Mouse (Mus musculus) stomach, embryonic 16.5 days (tissue): ENCODE results near the gene Hcn3. TPM values are rescaled to one million over a fixed set of nuclear protein-coding genes. Genes with fewer than 3 reads are reported as not detected.

Experiments
- ATAC-seq: fragments of 200-750 bp; cut with Nextera tagmentation; 2 replicates; pipeline ENCODE4 v1.8.0; 2017; ENCODE audit warnings: moderate number of reproducible peaks, moderate TSS enrichment; ENCODE audit not compliant: insufficient read depth, low FRiP score
- H3K27ac ChIP-seq: fragments of 300-500 bp; sonication (generic); 2 replicates; pipeline ENCODE4 v1.5.1; 2014; ENCODE audit warnings: low read length
- H3K27me3 ChIP-seq: fragments of 300-500 bp; sonication (generic); 2 replicates; pipeline ENCODE4 v1.6.1; 2014; ENCODE audit warnings: low read length, control low read depth, mixed read lengths; ENCODE audit not compliant: control insufficient read depth, insufficient read depth
- H3K36me3 ChIP-seq: fragments of 300-500 bp; sonication (generic); 2 replicates; pipeline ENCODE4 v1.6.1; 2014; ENCODE audit warnings: low read length; ENCODE audit not compliant: control insufficient read depth, insufficient read depth
- H3K4me1 ChIP-seq: fragments of 300-500 bp; sonication (generic); 2 replicates; pipeline ENCODE4 v1.6.1; 2014; ENCODE audit warnings: low read length, control low read depth, mixed read lengths; ENCODE audit not compliant: control insufficient read depth, insufficient read depth
- H3K4me2 ChIP-seq: fragments of 300-500 bp; sonication (generic); 2 replicates; pipeline ENCODE4 v1.6.1; 2014; ENCODE audit warnings: low read depth, low read length, mixed read lengths
- H3K4me3 ChIP-seq: fragments of 300-500 bp; sonication (generic); replicated peaks from 2 replicates; pipeline ENCODE4 v1.5.1; 2014; ENCODE audit warnings: mild to moderate bottlenecking, low read length
- H3K9ac ChIP-seq: fragments of 300-500 bp; sonication (generic); 2 replicates; pipeline ENCODE4 v1.6.1; 2014; ENCODE audit warnings: low read length
- H3K9me3 ChIP-seq: fragments of 300-500 bp; sonication (generic); replicated peaks from 2 replicates; pipeline ENCODE4 v1.6.1; 2016; ENCODE audit warnings: low read length, control low read depth; ENCODE audit not compliant: control insufficient read depth
- WGBS: fragments of 180-500 bp; shearing (Covaris S2); extraction: QIAGEN DNeasy Blood & Tissue Kit; methylation state at CpG from one replicate; pipeline ENCODE4 v1.1.7; 2014; 5-methylcytosine and 5-hydroxymethylcytosine counted together
- polyA plus RNA-seq: library from polyadenylated mRNA; unstranded; fragments of >200 nt; fragmentation: Nextera tagmentation; extraction: Ambion mirVana; gene quantifications from 2 replicates; pipeline ENCODE4 v1.2.1, GENCODE M21; 2015

Hcn3 gene
- polyA plus RNA-seq, 1 experiment from 2014 or later, result 1.7 TPM

DNA sequence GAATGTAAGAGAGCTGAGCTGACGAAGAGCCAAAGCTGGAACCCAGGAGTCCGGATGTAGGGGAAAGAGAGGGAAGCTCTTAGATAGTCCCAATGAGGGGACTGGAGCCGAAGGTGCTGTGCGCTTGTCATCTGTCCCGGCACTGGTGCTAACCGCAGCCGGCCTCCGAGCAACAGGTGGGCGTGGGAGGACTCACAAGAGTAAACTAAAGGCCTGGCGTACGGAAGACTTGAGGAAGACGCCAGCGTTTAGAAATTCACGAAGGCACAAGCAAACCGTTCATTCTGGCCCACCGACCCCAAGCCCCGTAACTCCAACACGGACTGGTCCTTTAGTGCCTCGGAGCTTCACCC lies 58.6 kb downstream of the Hcn3 start:
- H3K4me2 ChIP-seq, result peak overlapping the region; percentile 69
- H3K27ac ChIP-seq, result peak overlapping the region; percentile 57
- no peaks in the 10 kb centered on the region for H3K27me3 ChIP-seq
- under 1% methylated on average over 19 of the region's 19 CpGs for WGBS
- H3K4me3 ChIP-seq, result peak overlapping the region; percentile 56
- H3K9me3 ChIP-seq, result no peaks in the 10 kb centered on the region
- peak; percentile 21; the same call in 1 of the 2 replicates for ATAC-seq
- H3K4me1 ChIP-seq, result peaks cover 21% of the 10 kb centered on the region
- peak overlapping the region; percentile 70 for H3K9ac ChIP-seq
- H3K36me3 ChIP-seq, result peaks cover 6% of the 10 kb centered on the region; the same call in 1 of the 2 replicates

DNA sequence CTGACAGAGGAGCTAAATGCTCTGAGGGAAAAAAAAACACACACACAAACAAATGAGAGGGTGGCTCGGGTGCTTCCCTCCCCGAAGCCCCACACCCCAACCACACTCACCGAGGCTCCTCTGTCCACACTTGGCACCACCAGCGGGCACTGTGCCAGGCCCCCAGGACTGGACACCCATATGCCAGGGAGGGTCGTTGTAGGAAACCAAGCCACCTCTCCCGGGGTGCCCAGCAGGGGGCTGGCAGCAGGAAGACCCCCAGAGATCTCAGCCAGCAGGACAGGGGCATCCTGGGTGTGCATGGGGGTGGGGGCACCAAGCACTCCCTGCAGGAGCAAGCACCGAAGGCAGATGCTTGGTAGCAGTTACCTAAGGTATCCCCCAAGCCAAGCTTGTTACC lies 59.2 kb downstream of the Hcn3 start, which contains the start of gene Gm43738:
Gene Gm43738, minus strand, starts transcription at position 289 of the 400 bp plus-strand sequence.
- Histone ChIP-seq H3K9me3 (no peaks in the 10 kb centered on the region), H3K36me3 (peaks cover 9% of the 10 kb centered on the region; the same call in 1 of the 2 replicates), H3K4me2 (peak within 1 kb of the TSS; percentile 69), H3K27me3 (no peaks in the 10 kb centered on the region), H3K4me1 (peaks cover 21% of the 10 kb centered on the region), H3K4me3 (peak within 1 kb of the TSS; percentile 56), H3K9ac (peak within 1 kb of the TSS; percentile 70), H3K27ac (peak within 1 kb of the TSS; percentile 57)
- no peak for ATAC-seq
- WGBS, result 26% methylated on average over 7 of the region's 7 CpGs

Other genes starting within 250 kb of the Hcn3 start
- gene Msto1, start 246.2 kb downstream of the Hcn3 start, polyA plus RNA-seq, result 35.3 and 37.6 TPM in 2 replicates
- gene Ash1l, start 209.6 kb downstream of the Hcn3 start, polyA plus RNA-seq, result 16.9 and 19.3 TPM in 2 replicates
- 123 and 132 TPM in 2 replicates for gene Dap3, start 209.0 kb downstream of the Hcn3 start, polyA plus RNA-seq
- 19.2 and 22.8 TPM in 2 replicates for gene Rusc1, start 66.9 kb downstream of the Hcn3 start, polyA plus RNA-seq
- not detected in 2 replicates for gene Gm43738, start 59.1 kb downstream of the Hcn3 start, polyA plus RNA-seq
- gene Fdps, start 58.2 kb downstream of the Hcn3 start, polyA plus RNA-seq, result 340 and 368 TPM in 2 replicates
- 14.3 and 22.0 TPM in 2 replicates for gene Pklr, start 24.1 kb downstream of the Hcn3 start, polyA plus RNA-seq
- gene Clk2, start 4.6 kb upstream of the Hcn3 start, polyA plus RNA-seq, result 18.9 and 19.1 TPM in 2 replicates
- 104 and 113 TPM in 2 replicates for gene Scamp3, start 17.3 kb upstream of the Hcn3 start, polyA plus RNA-seq
- 22.0 and 23.9 TPM in 2 replicates for gene Fam189b, start 22.9 kb upstream of the Hcn3 start, polyA plus RNA-seq
- gene Gba, start 42.7 kb upstream of the Hcn3 start, polyA plus RNA-seq, result 55.4 and 63.9 TPM in 2 replicates
- 38.8 and 45.2 TPM in 2 replicates for gene Thbs3, start 55.0 kb upstream of the Hcn3 start, polyA plus RNA-seq
- 172 and 177 TPM in 2 replicates for gene Mtx1, start 66.9 kb upstream of the Hcn3 start, polyA plus RNA-seq
- 112 and 164 TPM in 2 replicates for gene Muc1, start 68.9 kb upstream of the Hcn3 start, polyA plus RNA-seq
- gene Krtcap2, start 85.8 kb upstream of the Hcn3 start, polyA plus RNA-seq, result 318 and 325 TPM in 2 replicates
- gene Trim46, start 86.1 kb upstream of the Hcn3 start, polyA plus RNA-seq, result 4.4 and 4.8 TPM in 2 replicates
- 119 and 131 TPM in 2 replicates for gene Dpm3, start 99.2 kb upstream of the Hcn3 start, polyA plus RNA-seq
- 81.7 and 83.1 TPM in 2 replicates for gene Slc50a1, start 110.4 kb upstream of the Hcn3 start, polyA plus RNA-seq
- 41.5 and 44.7 TPM in 2 replicates for gene Efna1, start 120.9 kb upstream of the Hcn3 start, polyA plus RNA-seq
- gene Efna3, start 162.8 kb upstream of the Hcn3 start, polyA plus RNA-seq, result 13.0 and 16.0 TPM in 2 replicates
- gene Efna4, start 177.8 kb upstream of the Hcn3 start, polyA plus RNA-seq, result 15.0 and 15.5 TPM in 2 replicates
- gene Adam15, start 189.8 kb upstream of the Hcn3 start, polyA plus RNA-seq, result 61.1 and 69.5 TPM in 2 replicates
- gene Dcst2, start 201.8 kb upstream of the Hcn3 start, polyA plus RNA-seq, result 0.45 and 0.49 TPM in 2 replicates
- gene Dcst1, start 205.1 kb upstream of the Hcn3 start, polyA plus RNA-seq, result 0.70 and 0.89 TPM in 2 replicates
- gene Zbtb7b, start 234.6 kb upstream of the Hcn3 start, polyA plus RNA-seq, result 8.0 and 9.2 TPM in 2 replicates
- gene Lenep, start 242.6 kb upstream of the Hcn3 start, polyA plus RNA-seq, result not detected in 2 replicates